In genomic region chr7:101422069-101422468, GRCm38 (mm10) we compare ENCODE assay signal across 10 mouse cellular contexts. TPM values are rescaled to one million over a fixed set of nuclear protein-coding genes. Genes with fewer than 3 reads are reported as not detected.
DNase-seq lines count a peak whose midpoint lies in the region; ATAC-seq and TF ChIP-seq lines count a peak whose summit lies in the region.
"Had no signal": no experiment of that assay in that cellular context is flagged by ENCODE, and none has a peak within 500 bp of the region (broad histone marks: within the 10 kb centered on the region; RNA-seq: fewer than 3 reads in every experiment).

No protein-coding gene starts in this region.

- TF ChIP-seq EP300 in heart, postnatal 0 days (IDR thresholded peaks at IDR 0.05; ENCODE audit: low read depth), result no peak

- H3K27me3 ChIP-seq in heart, postnatal 0 days (ENCODE audit: control insufficient read depth, insufficient read depth, low read length), result peaks cover 45% of the 10 kb centered on the region
- H3K27me3 ChIP-seq in heart, embryonic 10.5 days (ENCODE audit: insufficient read depth, poor library complexity, severe bottlenecking), result peaks cover 74% of the 10 kb centered on the region
- H3K27me3 ChIP-seq in limb, embryonic 11.5 days (ENCODE audit: control insufficient read depth, insufficient read depth, low read length), result no peaks in the 10 kb centered on the region

- ATAC-seq in heart, postnatal 0 days (ENCODE audit: insufficient read depth, low read depth), result 0 out of 2 replicates have a peak, but pooled peaks have one; percentile 25
- ATAC-seq in limb, embryonic 11.5 days (ENCODE audit: insufficient number of reproducible peaks, low FRiP score, low TSS enrichment, low read depth), result no peak

- no peaks in the 10 kb centered on the region for H3K36me3 ChIP-seq in heart, postnatal 0 days (replicated peaks; ENCODE audit: control insufficient read depth, insufficient read depth, low read length)
- H3K36me3 ChIP-seq in heart, embryonic 10.5 days, result no peaks in the 10 kb centered on the region
- H3K36me3 ChIP-seq in limb, embryonic 11.5 days (ENCODE audit: control insufficient read depth, insufficient read depth, low read length), result no peaks in the 10 kb centered on the region
- H3K36me3 ChIP-seq: embryonic facial prominence, embryonic 12.5 days; limb, embryonic 12.5 days had no signal

- no peaks in the 10 kb centered on the region for H3K9me3 ChIP-seq in heart, postnatal 0 days (replicated peaks; ENCODE audit: control insufficient read depth, low read length)
- H3K9me3 ChIP-seq in heart, embryonic 10.5 days, result no peaks in the 10 kb centered on the region
- no peaks in the 10 kb centered on the region for H3K9me3 ChIP-seq in limb, embryonic 11.5 days (ENCODE audit: control insufficient read depth, low read length)
- H3K9me3 ChIP-seq: embryonic facial prominence, embryonic 12.5 days; limb, embryonic 12.5 days had no signal

- no peaks in the 10 kb centered on the region for H3K4me1 ChIP-seq in heart, postnatal 0 days (ENCODE audit: control insufficient read depth, insufficient read depth)
- peaks cover 10% of the 10 kb centered on the region; the same call in 1 of the 2 replicates for H3K4me1 ChIP-seq in heart, embryonic 10.5 days
- no peaks in the 10 kb centered on the region for H3K4me1 ChIP-seq in limb, embryonic 11.5 days (ENCODE audit: control insufficient read depth, insufficient read depth, low read length)
- H3K4me1 ChIP-seq: embryonic facial prominence, embryonic 12.5 days; limb, embryonic 12.5 days had no signal

- no peak overlapping the region for H3K4me3 ChIP-seq in heart, postnatal 0 days (ENCODE audit: low read depth, low read length)
- no peak overlapping the region for H3K4me3 ChIP-seq in heart, embryonic 10.5 days
- no peak overlapping the region for H3K4me3 ChIP-seq in limb, embryonic 11.5 days (ENCODE audit: low read depth, low read length)
- H3K4me3 ChIP-seq: embryonic facial prominence, embryonic 12.5 days; limb, embryonic 12.5 days had no signal

- WGBS in heart, postnatal 0 days, result 36% methylated on average over 3 of the region's 3 CpGs
- 39% methylated on average over 3 of the region's 3 CpGs for WGBS in heart, embryonic 10.5 days
- WGBS in limb, embryonic 11.5 days, result 35% methylated on average over 3 of the region's 3 CpGs

- peak; percentile 51 for DNase-seq in heart, postnatal 0 days (ENCODE audit: low spot score)
- DNase-seq in heart, embryonic 10.5 days (ENCODE audit: low spot score), result no peak
- DNase-seq in thymus, postnatal 4 days, result peak; percentile 39
- DNase-seq in thymus, postnatal 10 days (ENCODE audit: low spot score in 2 of 2), result no peak
- peak; percentile 57 for DNase-seq in limb, embryonic 11.5 days (ENCODE audit: low spot score)
- DNase-seq in yolk sac, embryonic 10.5 days (ENCODE audit: low spot score), result peak; percentile 23
- DNase-seq in cerebellum, adult 11 months, result no peak
- no peak for DNase-seq in right cerebral cortex, postnatal 25 days

- H3K9ac ChIP-seq in heart, postnatal 0 days (replicated peaks; ENCODE audit: low read depth, low read length), result no peak overlapping the region
- no peak overlapping the region for H3K9ac ChIP-seq in limb, embryonic 11.5 days (ENCODE audit: low read length)
- H3K9ac ChIP-seq: embryonic facial prominence, embryonic 12.5 days; limb, embryonic 12.5 days had no signal

- H3K4me2 ChIP-seq in heart, postnatal 0 days (ENCODE audit: low read depth, low read length), result no peak overlapping the region
- no peak overlapping the region for H3K4me2 ChIP-seq in limb, embryonic 11.5 days (ENCODE audit: low read depth, severe bottlenecking)
- H3K4me2 ChIP-seq: embryonic facial prominence, embryonic 12.5 days; limb, embryonic 12.5 days had no signal

- H3K27ac ChIP-seq in heart, postnatal 0 days (ENCODE audit: low read depth), result no peak overlapping the region
- H3K27ac ChIP-seq in heart, embryonic 10.5 days, result no peak overlapping the region
- H3K27ac ChIP-seq in limb, embryonic 11.5 days (replicated peaks; ENCODE audit: low read depth, low read length), result no peak overlapping the region
- H3K27ac ChIP-seq: embryonic facial prominence, embryonic 12.5 days; limb, embryonic 12.5 days had no signal

- no peak for TF ChIP-seq CTCF in heart, postnatal 0 days (IDR thresholded peaks at IDR 0.05; ENCODE audit: low read depth)

RNA-seq across cellular contexts. Expression of gene Pde2a, which starts 0.6 kb away (rescaled TPM):
- total RNA-seq in heart, postnatal 0 days (2014; rRNA removed; ENCODE audit: low replicate concordance), result 4.7 and 35.2 TPM in 2 replicates
- polyA plus RNA-seq in heart, postnatal 0 days (2015; fragmentation: Nextera tagmentation; extraction: Ambion mirVana), result 19.3 and 22.1 TPM in 2 replicates
- polyA plus RNA-seq in heart, embryonic 10.5 days (2016; fragmentation: Nextera tagmentation; extraction: Ambion mirVana), result 1.6 and 12.0 TPM in 2 replicates
- polyA plus RNA-seq in limb, embryonic 11.5 days (2014; fragmentation: Nextera tagmentation; extraction: Ambion mirVana), result 6.9 TPM in 2 replicates

RNA-seq across cellular contexts. Expression of gene Gm45837, which starts 11.4 kb away (rescaled TPM):
- 33.8 TPM in 1 of 2 replicates, not detected in the other for total RNA-seq in heart, postnatal 0 days (2014; rRNA removed; ENCODE audit: low replicate concordance)
- polyA plus RNA-seq in heart, postnatal 0 days (2015; fragmentation: Nextera tagmentation; extraction: Ambion mirVana), result 2.4 TPM in 1 of 2 replicates, not detected in the other
- polyA plus RNA-seq in heart, embryonic 10.5 days (2016; fragmentation: Nextera tagmentation; extraction: Ambion mirVana), result 3.3 TPM in 1 of 2 replicates, not detected in the other
- polyA plus RNA-seq in limb, embryonic 11.5 days (2014; fragmentation: Nextera tagmentation; extraction: Ambion mirVana), result 0.21 TPM in 1 of 2 replicates, not detected in the other
- polyA plus RNA-seq: embryonic facial prominence, embryonic 12.5 days; limb, embryonic 12.5 days had no signal

Comparison
In these comparisons a context has a peak if more than half of its experiments do, and no peak if none do; other contexts are left out.
1. DNase-seq: peak in heart, postnatal 0 days (single experiment), thymus, postnatal 4 days (single experiment), limb, embryonic 11.5 days (single experiment) and yolk sac, embryonic 10.5 days (single experiment); none in heart, embryonic 10.5 days (single experiment), thymus, postnatal 10 days (0 of 2), cerebellum, adult 11 months (single experiment) and right cerebral cortex, postnatal 25 days (single experiment).